Mouse (Mus musculus): Measurements from ENCODE around the gene Rpl3l. TPM values are rescaled to one million over a fixed set of nuclear protein-coding genes. Genes with fewer than 3 reads are reported as not detected.

Gene Rpl3l
- polyA plus RNA-seq, 1 experiment from 2014 or later, result not detected

Other genes starting within 250 kb of the Rpl3l start
- gene Mlst8, start 248.7 kb upstream of the Rpl3l start, polyA plus RNA-seq (2014; fragmentation: Nextera tagmentation; extraction: Ambion mirVana), result 26.2 and 29.7 TPM in 2 replicates
- gene Caskin1, start 239.2 kb upstream of the Rpl3l start, polyA plus RNA-seq (2014; fragmentation: Nextera tagmentation; extraction: Ambion mirVana), result 7.4 and 8.4 TPM in 2 replicates
- 81.2 and 88.1 TPM in 2 replicates for gene Traf7, start 199.9 kb upstream of the Rpl3l start, polyA plus RNA-seq (2014; fragmentation: Nextera tagmentation; extraction: Ambion mirVana)
- 1.2 and 1.7 TPM in 2 replicates for gene Rab26, start 193.6 kb upstream of the Rpl3l start, polyA plus RNA-seq (2014; fragmentation: Nextera tagmentation; extraction: Ambion mirVana)
- gene Pkd1, start 178.0 kb upstream of the Rpl3l start, polyA plus RNA-seq (2014; fragmentation: Nextera tagmentation; extraction: Ambion mirVana), result 20.6 and 29.0 TPM in 2 replicates
- gene Tsc2, start 95.2 kb upstream of the Rpl3l start, polyA plus RNA-seq (2014; fragmentation: Nextera tagmentation; extraction: Ambion mirVana), result 61.9 and 69.2 TPM in 2 replicates
- 13.8 and 15.7 TPM in 2 replicates for gene Nthl1, start 95.1 kb upstream of the Rpl3l start, polyA plus RNA-seq (2014; fragmentation: Nextera tagmentation; extraction: Ambion mirVana)
- 36.7 and 38.8 TPM in 2 replicates for gene Slc9a3r2, start 77.5 kb upstream of the Rpl3l start, polyA plus RNA-seq (2014; fragmentation: Nextera tagmentation; extraction: Ambion mirVana)
- gene Npw, start 69.4 kb upstream of the Rpl3l start, polyA plus RNA-seq (2014; fragmentation: Nextera tagmentation; extraction: Ambion mirVana), result not detected in 2 replicates
- gene Zfp598, start 58.1 kb upstream of the Rpl3l start, polyA plus RNA-seq (2014; fragmentation: Nextera tagmentation; extraction: Ambion mirVana), result 31.8 and 35.7 TPM in 2 replicates
- 14.6 and 18.1 TPM in 2 replicates for gene Syngr3, start 37.9 kb upstream of the Rpl3l start, polyA plus RNA-seq (2014; fragmentation: Nextera tagmentation; extraction: Ambion mirVana)
- 50.8 and 53.0 TPM in 2 replicates for gene Gfer, start 31.7 kb upstream of the Rpl3l start, polyA plus RNA-seq (2014; fragmentation: Nextera tagmentation; extraction: Ambion mirVana)
- gene Noxo1, start 31.6 kb upstream of the Rpl3l start, polyA plus RNA-seq (2014; fragmentation: Nextera tagmentation; extraction: Ambion mirVana), result 1.5 and 1.8 TPM in 2 replicates
- 110 and 131 TPM in 2 replicates for gene Tbl3, start 20.2 kb upstream of the Rpl3l start, polyA plus RNA-seq (2014; fragmentation: Nextera tagmentation; extraction: Ambion mirVana)
- gene Rnf151, start 9.8 kb upstream of the Rpl3l start, polyA plus RNA-seq (2014; fragmentation: Nextera tagmentation; extraction: Ambion mirVana), result 0.57 TPM in 1 of 2 replicates, not detected in the other
- gene Rps2, start 9.7 kb upstream of the Rpl3l start, polyA plus RNA-seq (2014; fragmentation: Nextera tagmentation; extraction: Ambion mirVana), result 1,370 and 1,378 TPM in 2 replicates
- gene Ndufb10, start 3.3 kb upstream of the Rpl3l start, polyA plus RNA-seq (2014; fragmentation: Nextera tagmentation; extraction: Ambion mirVana), result 213 and 214 TPM in 2 replicates
- gene Msrb1, start 8.8 kb downstream of the Rpl3l start, polyA plus RNA-seq (2014; fragmentation: Nextera tagmentation; extraction: Ambion mirVana), result 25.5 and 27.2 TPM in 2 replicates
- gene Hs3st6, start 25.2 kb downstream of the Rpl3l start, polyA plus RNA-seq (2014; fragmentation: Nextera tagmentation; extraction: Ambion mirVana), result 0.38 and 0.81 TPM in 2 replicates
- gene Meiob, start 76.5 kb downstream of the Rpl3l start, polyA plus RNA-seq (2014; fragmentation: Nextera tagmentation; extraction: Ambion mirVana), result not detected in 2 replicates
- gene Hagh, start 112.3 kb downstream of the Rpl3l start, polyA plus RNA-seq (2014; fragmentation: Nextera tagmentation; extraction: Ambion mirVana), result 32.9 and 34.5 TPM in 2 replicates
- 16.2 and 19.0 TPM in 2 replicates for gene Fahd1, start 122.5 kb downstream of the Rpl3l start, polyA plus RNA-seq (2014; fragmentation: Nextera tagmentation; extraction: Ambion mirVana)
- gene Igfals, start 138.2 kb downstream of the Rpl3l start, polyA plus RNA-seq (2014; fragmentation: Nextera tagmentation; extraction: Ambion mirVana), result 0.24 TPM in 1 of 2 replicates, not detected in the other
- 82.3 and 88.8 TPM in 2 replicates for gene Nubp2, start 158.5 kb downstream of the Rpl3l start, polyA plus RNA-seq (2014; fragmentation: Nextera tagmentation; extraction: Ambion mirVana)
- gene Spsb3, start 158.8 kb downstream of the Rpl3l start, polyA plus RNA-seq (2014; fragmentation: Nextera tagmentation; extraction: Ambion mirVana), result 45.2 and 49.6 TPM in 2 replicates
- 28.9 and 29.7 TPM in 2 replicates for gene Eme2, start 167.3 kb downstream of the Rpl3l start, polyA plus RNA-seq (2014; fragmentation: Nextera tagmentation; extraction: Ambion mirVana)
- 75.3 and 81.6 TPM in 2 replicates for gene Mrps34, start 167.3 kb downstream of the Rpl3l start, polyA plus RNA-seq (2014; fragmentation: Nextera tagmentation; extraction: Ambion mirVana)
- 38.4 and 57.1 TPM in 2 replicates for gene Nme3, start 168.7 kb downstream of the Rpl3l start, polyA plus RNA-seq (2014; fragmentation: Nextera tagmentation; extraction: Ambion mirVana)
- 47.8 and 57.5 TPM in 2 replicates for gene Mapk8ip3, start 209.2 kb downstream of the Rpl3l start, polyA plus RNA-seq (2014; fragmentation: Nextera tagmentation; extraction: Ambion mirVana)
- 203 and 204 TPM in 2 replicates for gene Jpt2, start 232.9 kb downstream of the Rpl3l start, polyA plus RNA-seq (2014; fragmentation: Nextera tagmentation; extraction: Ambion mirVana)